In the genomic region with DNA sequence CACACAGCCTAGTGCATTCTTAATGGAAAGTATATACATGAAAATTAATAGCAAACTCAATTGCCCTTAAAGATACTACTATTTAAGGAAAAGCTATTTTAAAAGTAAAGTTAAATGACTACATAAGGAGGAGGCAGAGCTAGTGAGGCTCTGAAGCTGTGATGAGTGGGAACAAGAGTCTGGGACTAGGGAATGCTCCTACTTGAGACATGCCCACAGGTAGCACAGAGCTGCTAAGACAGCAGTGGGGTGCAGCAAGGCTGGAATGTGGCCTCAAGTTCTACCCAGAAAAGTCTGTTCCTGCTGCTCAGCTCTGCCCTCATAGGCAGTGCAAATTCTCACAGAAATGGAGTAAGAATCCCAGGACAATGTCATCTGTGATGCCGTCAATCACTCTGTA, we compare ENCODE assay signal across 24 mouse cellular contexts.
"Had no signal": no experiment of that assay in that cellular context is flagged by ENCODE, and none has a peak within 500 bp of the region (broad histone marks: within the 10 kb centered on the region; RNA-seq: fewer than 3 reads in every experiment).

No protein-coding gene starts in this region.

- H3K27me3 ChIP-seq: heart, embryonic 12.5 days; hindbrain, embryonic 12.5 days; intestine, embryonic 15.5 days; limb, embryonic 12.5 days; liver, embryonic 13.5 days had no signal

- DNase-seq: gastrocnemius, adult 2 months; gastrocnemius, postnatal 10 days; gastrocnemius, postnatal 25 days; heart, adult 18-20 months; heart, postnatal 10 days; heart, postnatal 4 days; kidney, adult 18-20 months; kidney, adult 8-10 months; kidney, postnatal 10 days; kidney, postnatal 25 days; kidney, postnatal 4 days; liver; liver, embryonic 13.5 days had no signal

- H3K4me2 ChIP-seq: heart, embryonic 12.5 days; hindbrain, embryonic 12.5 days; hindbrain, embryonic 14.5 days; intestine, embryonic 15.5 days; limb, embryonic 12.5 days; liver, embryonic 11.5 days; liver, embryonic 13.5 days had no signal

- ATAC-seq: hindbrain, embryonic 16.5 days; inflammation-experienced regulatory T-cells, adult 6 months; intestine, embryonic 15.5 days; intestine, postnatal 0 days had no signal

- H3K27ac ChIP-seq: gastrocnemius, adult 2 months; heart, embryonic 10.5 days; hindbrain, embryonic 10.5 days; hindbrain, embryonic 12.5 days; hindbrain, embryonic 14.5 days; intestine, embryonic 15.5 days; limb, embryonic 12.5 days; liver, embryonic 13.5 days had no signal

- H3K9me3 ChIP-seq: heart, embryonic 10.5 days; heart, embryonic 12.5 days; hindbrain, embryonic 10.5 days; hindbrain, embryonic 12.5 days; intestine, embryonic 15.5 days; limb, embryonic 12.5 days; liver, embryonic 13.5 days had no signal

- H3K36me3 ChIP-seq: intestine, embryonic 15.5 days; liver, embryonic 13.5 days had no signal

- H3K9ac ChIP-seq: heart, embryonic 12.5 days; hindbrain, embryonic 12.5 days; hindbrain, embryonic 14.5 days; intestine, embryonic 15.5 days; limb, embryonic 12.5 days; liver, embryonic 13.5 days had no signal

- H3K4me1 ChIP-seq: intestine, embryonic 15.5 days; limb, embryonic 12.5 days; liver, embryonic 13.5 days had no signal

- H3K4me3 ChIP-seq: gastrocnemius, adult 2 months; heart, embryonic 10.5 days; heart, embryonic 12.5 days; hindbrain, embryonic 10.5 days; hindbrain, embryonic 12.5 days; intestine, embryonic 15.5 days; limb, embryonic 12.5 days; liver, embryonic 13.5 days had no signal
